Mouse (Mus musculus) embryonic facial prominence, embryonic 11.5 days (tissue): Measurements from ENCODE around the gene Haus2. TPM values are rescaled to one million over a fixed set of nuclear protein-coding genes. Genes with fewer than 3 reads are reported as not detected.

ENCODE experiments used
- ATAC-seq: fragments of 200-750 bp; cut with Nextera tagmentation; replicated peaks from 2 replicates; pipeline ENCODE4 v1.8.0; 2017; ENCODE audit warnings: low read depth; ENCODE audit not compliant: insufficient number of reproducible peaks, low FRiP score, low TSS enrichment
- DNase-seq: peaks from one replicate; pipeline ENCODE4 v3.0.0-alpha.2; 2015; ENCODE audit warnings: low spot score
- H3K27ac ChIP-seq: fragments of 300-500 bp; sonication (generic); replicated peaks from 2 replicates; pipeline ENCODE4 v1.5.1; 2014; ENCODE audit warnings: mild to moderate bottlenecking, low read depth, low read length, control low read depth
- H3K27me3 ChIP-seq: fragments of 300-500 bp; sonication (generic); 2 replicates; pipeline ENCODE4 v1.6.1; 2014; ENCODE audit warnings: mild to moderate bottlenecking, low read length, moderate library complexity, mixed read lengths; ENCODE audit not compliant: control insufficient read depth, insufficient read depth
- H3K36me3 ChIP-seq: fragments of 300-500 bp; sonication (generic); replicated peaks from 2 replicates; pipeline ENCODE4 v1.6.1; 2014; ENCODE audit warnings: low read depth, mild to moderate bottlenecking, low read length, moderate library complexity, mixed read lengths; ENCODE audit not compliant: control insufficient read depth, insufficient read depth
- H3K4me1 ChIP-seq: fragments of 300-500 bp; sonication (generic); 2 replicates; pipeline ENCODE4 v1.6.1; 2014; ENCODE audit warnings: low read length, mixed read lengths; ENCODE audit not compliant: control insufficient read depth, insufficient read depth
- H3K4me2 ChIP-seq: fragments of 300-500 bp; sonication (generic); 2 replicates; pipeline ENCODE4 v1.6.1; 2014; ENCODE audit warnings: low read depth, mild to moderate bottlenecking, control low read depth, low read length, moderate library complexity
- H3K4me3 ChIP-seq: fragments of 300-500 bp; sonication (generic); 2 replicates; pipeline ENCODE4 v1.5.1; 2014; ENCODE audit warnings: low read depth, low read length, control low read depth
- H3K9ac ChIP-seq: fragments of 300-500 bp; sonication (generic); replicated peaks from 2 replicates; pipeline ENCODE4 v1.6.1; 2014; ENCODE audit warnings: mild to moderate bottlenecking, control low read depth, low read length
- H3K9me3 ChIP-seq: fragments of 300-500 bp; sonication (generic); replicated peaks from 2 replicates; pipeline ENCODE4 v1.6.1; 2016; ENCODE audit warnings: mild to moderate bottlenecking, low read length, inconsistent platforms, mixed read lengths; ENCODE audit not compliant: control insufficient read depth
- WGBS: fragments of 180-500 bp; shearing (Covaris S2); extraction: QIAGEN DNeasy Blood & Tissue Kit; methylation state at CpG from one replicate; pipeline ENCODE4 v1.1.7; 2014; 5-methylcytosine and 5-hydroxymethylcytosine counted together
- polyA plus RNA-seq: library from polyadenylated mRNA; unstranded; fragments of >200 nt; fragmentation: Nextera tagmentation; extraction: Ambion mirVana; gene quantifications from 2 replicates; pipeline ENCODE4 v1.2.1, GENCODE M21; 2014

The Haus2 gene
- polyA plus RNA-seq, 1 experiment from 2014 or later, result 33.3 TPM

- H3K27me3 ChIP-seq, result no peaks in the 10 kb centered on the region
- peak; percentile 50 for ATAC-seq
- H3K27ac ChIP-seq, result no peak overlapping the region
Measured at GRCm38 (mm10) chr2:120628076-120628865, 19.1 kb downstream of the Haus2 start.

GRCm38 (mm10) chr2:120628886-120629735 lies 19.9 kb downstream of the Haus2 start, which contains the start of gene Stard9:
Stard9 (plus strand) TSS chr2:120629121.
- H3K9me3 ChIP-seq, result no peaks in the 10 kb centered on the region
- peak within 1 kb of the TSS; percentile 51 for H3K9ac ChIP-seq
- no peaks in the 10 kb centered on the region for H3K36me3 ChIP-seq
- ATAC-seq (peak; percentile 100), DNase-seq (peak; percentile 100)
- H3K4me3 ChIP-seq, result peak within 1 kb of the TSS; percentile 44
- H3K4me1 ChIP-seq, result no peaks in the 10 kb centered on the region
- WGBS, result 1% methylated on average over 36 of the region's 36 CpGs
- H3K27me3 ChIP-seq, result no peaks in the 10 kb centered on the region
- no peak within 1 kb of the TSS for H3K27ac ChIP-seq
- peak within 1 kb of the TSS; percentile 51 for H3K4me2 ChIP-seq

More at GRCm38 (mm10) chr2:120628076-120628865, 19.1 kb downstream of the Haus2 start:
- Histone ChIP-seq H3K36me3 (no peaks in the 10 kb centered on the region), H3K9ac (no peak overlapping the region), H3K4me1 (no peaks in the 10 kb centered on the region), H3K9me3 (no peaks in the 10 kb centered on the region), H3K4me2 (peak overlapping the region; percentile 5; the same call in 1 of the 2 replicates), H3K4me3 (peak overlapping the region; percentile 1; the same call in 1 of the 2 replicates)
- DNase-seq, result no peak
- WGBS, result 26% methylated on average over 10 of the region's 10 CpGs

DNA sequence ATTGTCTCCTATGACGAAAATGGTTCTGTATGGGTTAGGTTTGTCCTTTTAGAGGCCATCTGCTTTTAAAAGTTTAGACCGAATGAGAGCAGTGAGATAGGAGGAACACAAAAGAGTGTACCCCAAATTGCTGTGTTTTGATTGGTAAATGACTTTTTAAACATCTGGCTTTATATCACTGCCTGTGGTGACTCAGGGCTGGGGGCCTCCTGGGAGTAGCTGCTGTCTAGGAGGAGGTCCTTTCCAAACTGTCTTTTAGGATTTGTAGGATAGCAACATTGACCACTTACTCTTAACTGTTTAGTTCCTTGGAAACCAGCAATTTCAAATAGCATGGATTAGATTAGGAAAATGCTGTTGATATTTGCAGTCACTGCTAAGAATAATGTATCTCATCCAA lies 21.1 kb downstream of the Haus2 start:
- Histone ChIP-seq H3K27me3 (no peaks in the 10 kb centered on the region), H3K36me3 (no peaks in the 10 kb centered on the region), H3K9ac (no peak overlapping the region), H3K4me1 (no peaks in the 10 kb centered on the region), H3K9me3 (no peaks in the 10 kb centered on the region), H3K4me3 (no peak overlapping the region), H3K27ac (no peak overlapping the region), H3K4me2 (no peak overlapping the region)
- ATAC-seq, result no peak
- DNase-seq, result no peak
- 71% methylated on average over 2 of the region's 2 CpGs for WGBS

DNA sequence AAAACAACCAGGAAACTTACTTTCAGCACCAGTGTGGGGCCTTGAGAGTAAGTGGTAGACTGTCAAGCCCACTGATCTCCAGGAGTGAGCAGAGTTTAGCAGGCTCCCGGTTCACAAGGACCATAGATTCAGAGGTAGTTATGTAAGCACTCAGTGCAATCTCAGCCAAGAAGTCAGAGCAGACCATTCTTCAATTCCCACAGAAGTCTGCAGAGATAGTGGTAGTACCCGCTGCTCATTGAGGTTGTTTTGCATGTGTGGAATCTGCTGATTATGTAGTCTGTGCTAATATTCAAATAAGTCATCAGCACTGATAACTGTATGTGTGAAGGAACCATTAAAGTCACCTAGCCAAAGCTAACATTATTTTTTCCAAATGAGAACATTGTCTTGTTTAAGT lies 21.5 kb downstream of the Haus2 start:
- no peak overlapping the region for H3K4me2 ChIP-seq
- H3K9ac ChIP-seq, result no peak overlapping the region
- ATAC-seq (no peak), DNase-seq (no peak)
- no peak overlapping the region for H3K4me3 ChIP-seq
- no peaks in the 10 kb centered on the region for H3K27me3 ChIP-seq
- WGBS, result 76% methylated on average over 2 of the region's 2 CpGs
- no peaks in the 10 kb centered on the region for H3K9me3 ChIP-seq
- no peaks in the 10 kb centered on the region for H3K36me3 ChIP-seq
- H3K27ac ChIP-seq, result no peak overlapping the region
- no peaks in the 10 kb centered on the region for H3K4me1 ChIP-seq

- no peaks in the 10 kb centered on the region for H3K9me3 ChIP-seq
- H3K27ac ChIP-seq, result no peak overlapping the region
- H3K27me3 ChIP-seq, result no peaks in the 10 kb centered on the region
- no peak overlapping the region for H3K9ac ChIP-seq
- no peaks in the 10 kb centered on the region for H3K36me3 ChIP-seq
- no peak overlapping the region for H3K4me2 ChIP-seq
- no peak overlapping the region for H3K4me3 ChIP-seq
- DNase-seq, result no peak
- 90% methylated on average over 2 of the region's 2 CpGs for WGBS
- H3K4me1 ChIP-seq, result no peaks in the 10 kb centered on the region
- ATAC-seq, result no peak
Measured at GRCm38 (mm10) chr2:120631521-120631920, 22.3 kb downstream of the Haus2 start.

- Histone ChIP-seq H3K9me3 (no peaks in the 10 kb centered on the region), H3K36me3 (no peaks in the 10 kb centered on the region), H3K27me3 (no peaks in the 10 kb centered on the region), H3K4me2 (no peak overlapping the region), H3K9ac (no peak overlapping the region), H3K4me1 (no peaks in the 10 kb centered on the region), H3K4me3 (no peak overlapping the region), H3K27ac (no peak overlapping the region)
- WGBS, result 86% methylated on average over 4 of the region's 4 CpGs
- DNase-seq (no peak), ATAC-seq (no peak)
Measured at GRCm38 (mm10) chr2:120631957-120632356, 22.8 kb downstream of the Haus2 start.

GRCm38 (mm10) chr2:120640835-120641234 lies 31.7 kb downstream of the Haus2 start:
- H3K4me1 ChIP-seq, result no peaks in the 10 kb centered on the region
- no peak overlapping the region for H3K4me3 ChIP-seq
- H3K27ac ChIP-seq, result no peak overlapping the region
- WGBS, result 93% methylated on average over 8 of the region's 8 CpGs
- no peak overlapping the region for H3K9ac ChIP-seq
- H3K27me3 ChIP-seq, result no peaks in the 10 kb centered on the region
- ATAC-seq (no peak), DNase-seq (no peak)
- H3K36me3 ChIP-seq, result no peaks in the 10 kb centered on the region
- no peak overlapping the region for H3K4me2 ChIP-seq
- no peaks in the 10 kb centered on the region for H3K9me3 ChIP-seq

GRCm38 (mm10) chr2:120643836-120644235 lies 34.7 kb downstream of the Haus2 start:
- no peaks in the 10 kb centered on the region for H3K36me3 ChIP-seq
- no peak for DNase-seq
- WGBS, result 75% methylated on average over 7 of the region's 7 CpGs

More at GRCm38 (mm10) chr2:120643836-120644235, 34.7 kb downstream of the Haus2 start:
- Histone ChIP-seq H3K27me3 (no peaks in the 10 kb centered on the region), H3K9me3 (no peaks in the 10 kb centered on the region), H3K27ac (no peak overlapping the region), H3K4me2 (no peak overlapping the region), H3K9ac (no peak overlapping the region), H3K4me1 (no peaks in the 10 kb centered on the region), H3K4me3 (no peak overlapping the region)
- no peak for ATAC-seq
